In the genomic region with DNA sequence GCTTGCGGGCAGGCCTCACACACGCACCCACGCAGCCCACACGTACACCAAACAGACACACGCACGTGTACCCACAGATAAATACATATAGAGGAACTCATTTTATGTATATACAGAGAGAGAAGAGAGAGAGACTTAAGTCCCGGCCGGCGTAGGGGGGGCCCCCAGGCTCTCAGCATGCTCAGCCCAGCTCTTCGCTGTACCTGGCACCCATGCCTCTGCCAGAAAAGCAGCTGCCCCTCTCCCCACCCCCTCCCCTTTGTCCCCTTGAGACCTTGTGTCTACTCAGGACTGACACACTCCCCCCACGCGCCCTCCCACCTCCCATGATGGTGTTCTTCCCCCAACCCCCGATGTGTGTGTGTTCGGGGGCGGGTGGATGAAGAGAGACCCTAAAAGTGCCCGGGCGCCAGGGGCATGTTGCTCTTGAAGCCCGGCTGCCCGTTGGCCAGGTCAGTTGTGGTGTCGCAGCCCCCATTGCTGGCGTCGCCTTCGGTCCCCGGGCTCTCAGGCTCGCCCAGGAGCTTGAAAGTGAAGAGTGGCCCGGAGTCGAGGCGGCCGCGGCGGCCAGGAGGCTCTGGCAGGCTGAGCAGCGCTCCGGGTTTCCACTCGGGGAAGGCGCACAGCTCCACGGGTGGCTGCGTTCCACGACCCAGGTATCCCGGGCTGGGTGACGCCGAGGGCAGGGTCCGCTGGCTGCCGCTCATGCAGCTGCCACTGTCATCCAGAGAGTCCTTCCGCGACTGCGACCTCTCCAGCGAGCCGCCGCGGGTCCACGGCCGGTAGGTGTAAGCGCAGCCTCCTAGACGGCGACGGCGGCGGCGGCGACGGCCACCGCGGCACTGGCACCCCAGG, we compare ENCODE assay signal across 7 mouse cellular contexts. TPM values are rescaled to one million over a fixed set of nuclear protein-coding genes. Genes with fewer than 3 reads are reported as not detected.
DNase-seq lines count a peak whose midpoint lies in the region; ATAC-seq and TF ChIP-seq lines count a peak whose summit lies in the region.

No protein-coding gene starts in this region.

- H3K27ac ChIP-seq in thymus, adult 2 months (ENCODE audit: control insufficient read depth, insufficient read depth, low read length) = no peak overlapping the region
- no peak overlapping the region for H3K27ac ChIP-seq in embryonic facial prominence, embryonic 14.5 days (replicated peaks; ENCODE audit: low read depth, low read length)
- no peak overlapping the region for H3K27ac ChIP-seq in hindbrain, embryonic 16.5 days (ENCODE audit: low read depth, low read length)
- no peak overlapping the region for H3K27ac ChIP-seq in liver, embryonic 15.5 days (replicated peaks)
- no peak overlapping the region for H3K27ac ChIP-seq in small intestine, adult 2 months (ENCODE audit: insufficient read depth, low read depth, low read length)

- no peaks in the 10 kb centered on the region for H3K9me3 ChIP-seq in embryonic facial prominence, embryonic 14.5 days (ENCODE audit: control insufficient read depth, low read length)
- H3K9me3 ChIP-seq in hindbrain, embryonic 16.5 days (ENCODE audit: control insufficient read depth, low read length) = no peaks in the 10 kb centered on the region
- no peaks in the 10 kb centered on the region for H3K9me3 ChIP-seq in liver, embryonic 15.5 days (replicated peaks)

- H3K4me1 ChIP-seq in thymus, adult 2 months (replicated peaks; ENCODE audit: control insufficient read depth, insufficient read depth, low read length) = no peaks in the 10 kb centered on the region; the same call in 1 of the 2 replicates
- H3K4me1 ChIP-seq in embryonic facial prominence, embryonic 14.5 days (ENCODE audit: control insufficient read depth, insufficient read depth, low read length) = no peaks in the 10 kb centered on the region; the same call in 1 of the 2 replicates
- peaks cover 6% of the 10 kb centered on the region; the same call in 1 of the 2 replicates for H3K4me1 ChIP-seq in hindbrain, embryonic 16.5 days (ENCODE audit: control insufficient read depth, insufficient read depth, low read depth, low read length)
- H3K4me1 ChIP-seq in liver, embryonic 15.5 days (replicated peaks) = no peaks in the 10 kb centered on the region
- no peaks in the 10 kb centered on the region; the same call in 1 of the 2 replicates for H3K4me1 ChIP-seq in small intestine, adult 2 months (ENCODE audit: control insufficient read depth, insufficient read depth, insufficient read length, low read length)

- H3K4me2 ChIP-seq in embryonic facial prominence, embryonic 14.5 days (ENCODE audit: low read depth, low read length) = peak overlapping the region; percentile 71
- peak overlapping the region; percentile 63 for H3K4me2 ChIP-seq in hindbrain, embryonic 16.5 days (ENCODE audit: low read length)
- H3K4me2 ChIP-seq in liver, embryonic 15.5 days = peak overlapping the region; percentile 25; the same call in 1 of the 2 replicates

- H3K27me3 ChIP-seq in thymus, adult 2 months (ENCODE audit: control insufficient read depth, insufficient read depth, low read length) = peaks cover 4% of the 10 kb centered on the region
- H3K27me3 ChIP-seq in embryonic facial prominence, embryonic 14.5 days (replicated peaks; ENCODE audit: control insufficient read depth, insufficient read depth, low read length) = peaks cover 29% of the 10 kb centered on the region
- peaks cover 3% of the 10 kb centered on the region for H3K27me3 ChIP-seq in hindbrain, embryonic 16.5 days (replicated peaks; ENCODE audit: control insufficient read depth, insufficient read depth, low read length)
- H3K27me3 ChIP-seq in liver, embryonic 15.5 days = peaks cover 40% of the 10 kb centered on the region
- peaks cover 16% of the 10 kb centered on the region for H3K27me3 ChIP-seq in small intestine, adult 2 months (ENCODE audit: control insufficient read depth, insufficient read depth, low read length)

- no peaks in the 10 kb centered on the region for H3K36me3 ChIP-seq in thymus, adult 2 months (ENCODE audit: control insufficient read depth, insufficient read depth, low read length)
- H3K36me3 ChIP-seq in embryonic facial prominence, embryonic 14.5 days (ENCODE audit: control insufficient read depth, insufficient read depth, low read length) = no peaks in the 10 kb centered on the region
- no peaks in the 10 kb centered on the region for H3K36me3 ChIP-seq in hindbrain, embryonic 16.5 days (ENCODE audit: control insufficient read depth, insufficient read depth, low read length)
- H3K36me3 ChIP-seq in liver, embryonic 15.5 days (replicated peaks) = no peaks in the 10 kb centered on the region
- H3K36me3 ChIP-seq in small intestine, adult 2 months (ENCODE audit: control insufficient read depth, insufficient read depth, low read length) = no peaks in the 10 kb centered on the region

- no peak overlapping the region for H3K4me3 ChIP-seq in thymus, adult 2 months (ENCODE audit: control insufficient read depth, insufficient read depth, low read length)
- peak overlapping the region; percentile 42 for H3K4me3 ChIP-seq in embryonic facial prominence, embryonic 14.5 days (ENCODE audit: low read depth, low read length)
- peak overlapping the region; percentile 43 for H3K4me3 ChIP-seq in hindbrain, embryonic 16.5 days (ENCODE audit: low read length)
- H3K4me3 ChIP-seq in liver, embryonic 15.5 days (replicated peaks) = no peak overlapping the region
- peak overlapping the region; percentile 12; the same call in 1 of the 2 replicates for H3K4me3 ChIP-seq in small intestine, adult 2 months (ENCODE audit: low read depth, low read length)

- no peak for TF ChIP-seq CTCF in thymus, adult 2 months (IDR thresholded peaks at IDR 0.05; ENCODE audit: borderline replicate concordance, control insufficient read depth, extremely low read depth, insufficient read depth, low read length, poor library complexity)
- TF ChIP-seq CTCF in small intestine, adult 2 months (IDR thresholded peaks at IDR 0.05; ENCODE audit: extremely low read depth, insufficient read length, insufficient replicate concordance, low read depth, low read length) = no peak

- no peak for TF ChIP-seq POLR2A in thymus, adult 2 months (IDR thresholded peaks at IDR 0.05; ENCODE audit: control insufficient read depth, extremely low read depth, insufficient read depth, low read length, poor library complexity)
- TF ChIP-seq POLR2A in small intestine, adult 2 months (IDR thresholded peaks at IDR 0.05; ENCODE audit: low read depth, low read length) = no peak

- ATAC-seq in embryonic facial prominence, embryonic 14.5 days (ENCODE audit: low read depth) = no peak
- ATAC-seq in hindbrain, embryonic 16.5 days = peak; percentile 63
- no peak for ATAC-seq in liver, embryonic 15.5 days (ENCODE audit: insufficient read depth)
- ATAC-seq in erythroid progenitor cell, adult 5-6 weeks (replicated peaks; ENCODE audit: low FRiP score, poor library complexity, severe bottlenecking) = no peak

- 20% methylated on average over 63 of the region's 63 CpGs for WGBS in thymus, adult 2 months
- 16% methylated on average over 44 of the region's 63 CpGs for WGBS in embryonic facial prominence, embryonic 14.5 days
- WGBS in hindbrain, embryonic 16.5 days = 14% methylated on average over 63 of the region's 63 CpGs
- WGBS in liver, embryonic 15.5 days (ENCODE audit: insufficient replicate concordance) = 12% methylated on average over 63 of the region's 63 CpGs
- 17% methylated on average over 63 of the region's 63 CpGs for WGBS in small intestine, adult 2 months

- peak overlapping the region; percentile 51; the same call in 1 of the 2 replicates for H3K9ac ChIP-seq in embryonic facial prominence, embryonic 14.5 days (ENCODE audit: low read depth, low read length)
- peak overlapping the region; percentile 50 for H3K9ac ChIP-seq in hindbrain, embryonic 16.5 days (ENCODE audit: low read depth, low read length)
- H3K9ac ChIP-seq in liver, embryonic 15.5 days = no peak overlapping the region

- peak; percentile 7 to 9 for DNase-seq in thymus, postnatal 36 days
- DNase-seq in thymus, adult 2 months = no peak
- peak; percentile 12 for DNase-seq in embryonic facial prominence, embryonic 14.5 days (ENCODE audit: low spot score)

RNA-seq across cellular contexts. Expression of gene Ttc1, which starts 27.9 kb away (rescaled TPM):
- 11.6 and 12.1 TPM in 2 replicates for polyA plus RNA-seq in thymus, adult 2 months (2012; rRNA removed)
- polyA plus RNA-seq in embryonic facial prominence, embryonic 14.5 days (2014; fragmentation: Nextera tagmentation; extraction: Ambion mirVana) = 63.9 and 64.4 TPM in 2 replicates
- polyA plus RNA-seq in hindbrain, embryonic 16.5 days (2015; fragmentation: Nextera tagmentation; extraction: Ambion mirVana) = 69.4 and 70.1 TPM in 2 replicates
- 24.6 and 29.5 TPM in 2 replicates for polyA plus RNA-seq in liver, embryonic 15.5 days (2015; fragmentation: Nextera tagmentation; extraction: Ambion mirVana)
- polyA plus RNA-seq in small intestine, adult 2 months (2012; rRNA removed) = 4.9 and 8.8 TPM in 2 replicates
- total RNA-seq in erythroid progenitor cell, adult 5-6 weeks (2015; ENCODE audit: low replicate concordance) = 15.5 and 41.4 TPM in 2 replicates
- 11.3 and 23.1 TPM in 2 replicates for total RNA-seq in erythroid progenitor cell, adult 5-6 weeks (2017; ENCODE audit: low replicate concordance)

Comparison
In these comparisons a context has a peak if more than half of its experiments do, and no peak if none do; other contexts are left out.
1. H3K4me3 ChIP-seq: peak in embryonic facial prominence, embryonic 14.5 days (single experiment), hindbrain, embryonic 16.5 days (single experiment) and small intestine, adult 2 months (single experiment); none in thymus, adult 2 months (single experiment) and liver, embryonic 15.5 days (single experiment).
2. Peak in every context shown above with its lines, with median percentiles within 50 percentile points of each other: H3K4me2 ChIP-seq.